Mouse (Mus musculus): ENCODE results near the gene Mmrn2.
"Not testable (repeated sequence)": the region's sequence is repeated elsewhere in the genome, so short reads cannot be mapped to it uniquely, and the experiment has no call there.

The Mmrn2 gene

GRCm38 (mm10) chr14:34402871-34403270 lies 27.6 kb downstream of the Mmrn2 start:
- DNase-seq (ENCODE audit: low read depth, low spot score) = no peak

DNA sequence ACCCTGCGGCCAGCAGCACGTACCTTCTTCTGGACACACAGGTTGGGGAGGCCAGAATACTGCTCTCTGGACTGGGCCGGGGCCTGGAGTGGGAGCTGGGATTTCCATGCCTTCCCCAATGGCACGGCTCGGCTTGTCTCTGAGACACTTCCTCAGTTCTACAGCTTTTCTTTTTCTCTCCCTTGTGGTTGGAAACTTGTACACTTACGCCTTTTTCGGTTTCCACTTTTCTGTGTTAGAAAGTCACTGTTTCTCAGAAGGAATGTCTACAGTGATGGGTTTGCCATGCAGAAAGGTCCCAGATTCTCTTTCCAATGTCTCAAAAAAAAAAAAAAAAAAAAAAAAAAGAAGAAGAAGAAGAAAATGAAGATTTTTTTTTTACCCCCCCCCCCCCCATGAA lies 28.2 kb downstream of the Mmrn2 start:
- DNase-seq (ENCODE audit: low read depth, low spot score) = no peak

GRCm38 (mm10) chr14:34410716-34411115 lies 35.5 kb downstream of the Mmrn2 start:
- no peak for DNase-seq (ENCODE audit: low read depth, low spot score)

- DNase-seq (ENCODE audit: low read depth, low spot score) = no peak
Observed at GRCm38 (mm10) chr14:34412164-34412896, 37.1 kb downstream of the Mmrn2 start.

- not testable (repeated sequence) for DNase-seq (ENCODE audit: low read depth, low spot score)
Observed at GRCm38 (mm10) chr14:34416946-34417345, 41.7 kb downstream of the Mmrn2 start.

- DNase-seq (ENCODE audit: low read depth, low spot score) = no peak
Observed at GRCm38 (mm10) chr14:34417501-34417900, 42.2 kb downstream of the Mmrn2 start.

GRCm38 (mm10) chr14:34421078-34421477 lies 45.8 kb downstream of the Mmrn2 start:
- no peak for DNase-seq (ENCODE audit: low read depth, low spot score)

DNA sequence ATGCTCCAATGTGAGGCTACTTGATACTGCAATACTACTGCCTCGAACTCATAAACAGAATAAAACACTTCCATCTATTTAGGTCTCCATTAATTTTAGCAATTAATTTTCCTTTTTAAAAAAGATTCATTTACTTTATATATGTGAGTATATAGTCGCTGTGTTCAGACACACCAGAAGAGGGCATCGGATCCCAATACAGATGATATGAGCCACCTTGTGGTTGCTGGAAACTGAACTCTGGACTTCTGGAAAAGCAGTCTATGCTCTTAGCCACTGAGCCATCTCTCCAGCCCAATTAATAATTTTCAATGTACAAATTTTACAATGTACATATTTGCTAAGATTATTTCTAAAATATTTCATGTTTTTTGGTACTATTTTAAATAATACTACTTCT lies 53.0 kb downstream of the Mmrn2 start:
- no peak for DNase-seq (ENCODE audit: low read depth, low spot score)

DNA sequence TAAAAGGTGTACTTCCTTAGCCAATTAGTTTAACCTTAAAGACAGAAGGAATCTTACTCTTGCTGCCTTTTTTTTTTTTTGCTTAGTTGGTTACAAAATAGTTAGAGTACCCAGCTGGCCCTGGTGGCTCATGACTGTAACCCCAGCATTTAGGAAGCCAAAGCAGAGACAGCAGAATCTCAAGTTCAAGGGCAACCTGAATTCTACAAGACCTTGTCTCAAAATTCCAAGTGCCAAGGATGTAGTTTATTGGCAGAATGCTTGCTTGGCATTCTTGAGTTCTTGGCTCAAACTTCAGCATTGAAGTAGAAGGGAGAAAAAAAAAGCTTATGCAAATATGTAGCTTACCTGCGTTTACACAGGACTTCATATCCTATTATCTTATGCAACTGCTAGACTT lies 53.8 kb downstream of the Mmrn2 start:
- DNase-seq (ENCODE audit: low read depth, low spot score) = no peak

- peak; percentile 83 for DNase-seq (ENCODE audit: low read depth, low spot score)
Observed at GRCm38 (mm10) chr14:34440526-34441066, 65.3 kb downstream of the Mmrn2 start.

DNA sequence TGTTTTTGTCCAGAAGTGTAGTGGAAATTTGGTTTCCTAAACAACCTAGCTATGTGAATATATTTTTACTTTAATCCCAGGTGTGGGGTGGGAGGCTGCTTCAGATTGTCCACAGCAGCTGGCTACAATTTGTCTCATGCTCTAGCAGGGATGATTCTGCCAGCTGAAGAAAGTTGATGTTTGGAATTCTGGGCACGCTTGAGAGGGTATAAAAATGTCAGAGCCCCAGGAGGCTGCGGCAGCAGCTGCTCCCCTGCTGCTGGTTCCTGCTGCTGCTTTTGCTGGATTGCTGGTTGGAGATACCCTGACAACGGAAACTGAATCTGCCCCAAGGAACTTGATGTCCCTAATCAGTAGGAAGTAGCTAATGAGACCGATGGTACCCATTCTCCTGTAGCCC lies 67.3 kb downstream of the Mmrn2 start:
- DNase-seq (ENCODE audit: low read depth, low spot score) = peak; percentile 38

DNA sequence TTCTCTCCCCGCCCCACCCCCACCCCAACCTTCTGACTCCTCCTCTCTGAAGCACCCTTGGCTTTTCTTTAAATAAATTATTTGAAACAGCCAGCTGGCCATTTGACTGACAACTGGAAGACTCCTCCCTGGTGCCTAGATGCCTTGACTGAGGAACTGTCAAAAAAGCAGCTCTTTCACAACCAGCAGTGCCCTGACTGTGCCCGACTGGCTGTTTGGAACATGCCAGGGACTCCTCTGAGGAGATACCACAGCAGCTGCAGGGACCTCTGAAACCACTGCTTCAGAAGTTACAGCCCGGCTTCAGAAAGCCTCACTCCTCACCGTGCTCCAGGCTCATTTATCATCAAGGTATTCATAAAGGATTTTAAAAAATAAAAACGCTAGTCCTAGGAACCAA lies 69.1 kb downstream of the Mmrn2 start:
- DNase-seq (ENCODE audit: low read depth, low spot score) = peak; percentile 31

- DNase-seq (ENCODE audit: low read depth, low spot score) = no peak
Observed at GRCm38 (mm10) chr14:34444924-34445323, 69.7 kb downstream of the Mmrn2 start.

GRCm38 (mm10) chr14:34445348-34445747 lies 70.1 kb downstream of the Mmrn2 start:
- no peak for DNase-seq (ENCODE audit: low read depth, low spot score)

DNA sequence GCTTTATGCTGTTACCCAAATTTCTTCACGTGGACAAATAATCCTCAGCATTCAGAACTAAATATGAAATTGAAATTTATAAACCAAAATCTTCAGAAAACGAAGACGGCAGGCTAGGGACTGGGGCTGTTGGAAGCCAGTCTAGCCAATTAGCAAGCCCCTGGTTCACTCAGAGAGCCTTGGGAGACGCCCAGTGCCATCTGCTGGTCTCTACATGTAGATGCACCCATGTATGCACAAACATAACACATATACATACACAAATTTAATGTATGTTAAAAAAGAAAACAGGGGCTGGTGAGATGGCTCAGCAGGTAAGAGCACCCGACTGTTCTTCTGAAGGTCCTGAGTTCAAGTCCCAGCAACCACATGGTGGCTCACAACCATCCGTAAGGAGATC lies 71.4 kb downstream of the Mmrn2 start:
- DNase-seq (ENCODE audit: low read depth, low spot score) = no peak

DNA sequence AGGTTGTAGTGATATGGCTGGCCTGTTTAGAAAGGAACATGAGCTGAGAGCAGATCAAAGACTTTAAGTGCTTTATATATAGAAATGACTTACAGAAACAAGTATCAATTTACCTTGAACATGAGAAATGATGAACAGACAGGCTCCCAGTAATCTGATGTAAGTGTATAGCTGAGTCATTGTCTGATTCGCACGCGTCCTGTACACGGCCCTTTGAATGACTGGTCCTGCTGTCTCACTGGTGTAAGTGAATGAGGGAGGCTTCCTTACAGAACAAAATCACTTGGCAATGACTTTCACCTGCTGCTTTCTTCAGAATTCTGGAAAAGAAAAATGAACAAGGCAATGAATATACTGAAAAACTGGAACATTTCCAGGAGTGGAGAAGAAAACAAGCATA lies 72.4 kb downstream of the Mmrn2 start:
- no peak for DNase-seq (ENCODE audit: low read depth, low spot score)

GRCm38 (mm10) chr14:34448398-34448797 lies 73.1 kb downstream of the Mmrn2 start:
- no peak for DNase-seq (ENCODE audit: low read depth, low spot score)

GRCm38 (mm10) chr14:34449807-34450206 lies 74.5 kb downstream of the Mmrn2 start:
- no peak for DNase-seq (ENCODE audit: low read depth, low spot score)

- no peak for DNase-seq (ENCODE audit: low read depth, low spot score)
Observed at GRCm38 (mm10) chr14:34450451-34450850, 75.2 kb downstream of the Mmrn2 start.

DNA sequence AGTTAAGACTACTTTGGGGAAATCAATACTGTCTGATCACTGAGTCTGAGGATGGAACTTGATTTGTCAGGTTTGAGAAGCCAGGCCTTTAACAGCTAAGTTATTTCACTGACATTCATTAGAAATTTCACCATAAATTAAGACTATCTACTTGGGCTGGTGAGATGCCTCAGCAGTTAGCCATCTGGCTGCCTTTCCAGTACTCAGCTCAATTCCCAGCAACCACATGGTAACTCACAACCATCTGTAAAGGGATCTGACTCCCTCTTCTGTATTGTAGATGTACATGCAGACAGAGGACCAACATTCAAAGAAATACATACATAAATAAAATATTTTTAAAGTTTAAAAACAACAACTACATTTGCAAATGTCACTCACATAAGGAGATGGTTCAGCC lies 76.6 kb downstream of the Mmrn2 start:
- DNase-seq (ENCODE audit: low read depth, low spot score) = no peak

DNA sequence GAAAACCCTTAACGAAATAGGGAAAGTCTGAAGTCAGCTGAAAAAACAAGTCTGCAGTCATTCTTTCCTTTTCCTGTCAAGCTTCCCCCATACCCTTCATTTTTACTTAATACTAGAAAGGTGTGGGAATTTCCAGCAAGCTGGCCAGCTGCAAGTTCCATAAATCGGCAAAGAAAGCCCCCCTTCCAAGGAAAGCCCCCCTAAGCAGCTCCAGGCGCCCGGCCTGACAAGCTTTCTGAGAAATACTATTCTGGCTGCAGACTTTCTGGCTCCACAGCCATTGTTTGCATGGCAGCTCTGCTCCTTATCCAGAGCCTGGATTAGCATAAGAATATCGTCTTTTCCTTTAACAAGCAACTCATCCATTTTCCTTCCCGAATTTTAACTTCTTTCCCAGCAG lies 78.4 kb downstream of the Mmrn2 start:
- DNase-seq (ENCODE audit: low read depth, low spot score) = no peak
